Mouse (Mus musculus) CD8-positive naive resting alpha-beta T cell, adult 2 months (primary cell): ENCODE data around the gene Gk2.

Source experiments
- DNase-seq, 2 experiments: peaks; one replicate each; pipeline ENCODE4 v3.0.0; 2022; ENCODE audit warnings: low read depth in 2 of 2, low spot score in 2 of 2

Gk2 gene

GRCm38 (mm10) chr5:97456816-97457215 is at the start of gene Gk2:
Gk2 (minus strand) TSS chr5:97457021.
- no peak for DNase-seq

- DNase-seq = no peak
Observed at GRCm38 (mm10) chr5:97498041-97498440, 41.2 kb upstream of the Gk2 start.

- DNase-seq = no peak
Observed at GRCm38 (mm10) chr5:97495488-97496092, 38.8 kb upstream of the Gk2 start.

- no peak for DNase-seq
Observed at GRCm38 (mm10) chr5:97493421-97493820, 36.6 kb upstream of the Gk2 start.

- DNase-seq = no peak
Observed at GRCm38 (mm10) chr5:97486141-97486540, 29.3 kb upstream of the Gk2 start.

GRCm38 (mm10) chr5:97479991-97480390 is 23.2 kb upstream of the Gk2 start:
- DNase-seq = no peak

- DNase-seq = no peak
Observed at GRCm38 (mm10) chr5:97467246-97467645, 10.4 kb upstream of the Gk2 start.

- no peak for DNase-seq
Observed at GRCm38 (mm10) chr5:97466430-97467158, 9.8 kb upstream of the Gk2 start.

- no peak for DNase-seq
Observed at GRCm38 (mm10) chr5:97465956-97466355, 9.1 kb upstream of the Gk2 start.

- no peak for DNase-seq
Observed at GRCm38 (mm10) chr5:97462856-97463255, 6.0 kb upstream of the Gk2 start.

- DNase-seq = no peak
Observed at GRCm38 (mm10) chr5:97451451-97451850, 5.4 kb downstream of the Gk2 start.

GRCm38 (mm10) chr5:97444191-97444590 is 12.6 kb downstream of the Gk2 start:
- no peak for DNase-seq

GRCm38 (mm10) chr5:97432512-97432911 is 24.3 kb downstream of the Gk2 start:
- no peak for DNase-seq

GRCm38 (mm10) chr5:97429976-97430375 is 26.8 kb downstream of the Gk2 start:
- no peak for DNase-seq

GRCm38 (mm10) chr5:97421669-97422068 is 35.2 kb downstream of the Gk2 start:
- DNase-seq = no peak

- DNase-seq = no peak
Observed at GRCm38 (mm10) chr5:97417185-97417584, 39.6 kb downstream of the Gk2 start.

- no peak for DNase-seq
Observed at GRCm38 (mm10) chr5:97415837-97416236, 41.0 kb downstream of the Gk2 start.

GRCm38 (mm10) chr5:97413716-97414115 is 43.1 kb downstream of the Gk2 start:
- no peak for DNase-seq

- DNase-seq = no peak
Observed at GRCm38 (mm10) chr5:97410190-97410589, 46.6 kb downstream of the Gk2 start.

- no peak for DNase-seq
Observed at GRCm38 (mm10) chr5:97409234-97409704, 47.6 kb downstream of the Gk2 start.
